Mouse (Mus musculus): ENCODE data around the gene Tmem33.

DNA sequence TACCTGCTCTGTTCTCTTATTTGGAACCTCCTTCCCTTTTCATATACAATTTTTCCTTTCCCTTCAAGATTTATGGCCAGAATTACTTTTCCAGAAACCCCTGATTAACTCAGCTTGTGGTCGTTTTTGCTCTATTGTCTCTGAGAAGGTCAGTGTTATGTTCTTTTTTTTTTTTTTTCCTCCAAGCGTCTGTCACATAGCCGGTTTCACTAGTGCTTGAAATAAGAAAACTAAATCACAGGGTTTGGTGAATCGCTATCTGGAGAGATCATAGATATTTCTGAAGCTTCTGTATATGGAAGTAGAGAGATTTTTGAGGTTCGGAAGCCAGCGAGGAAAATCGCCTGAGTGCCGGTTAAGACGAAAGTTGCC is 220 bp upstream of the Tmem33 start:
- no peak for TF ChIP-seq CTCF (IDR thresholded peaks at IDR 0.05; ENCODE audit: control insufficient read depth, insufficient read depth, low read length)
- no peak for TF ChIP-seq POLR2A (IDR thresholded peaks at IDR 0.05; ENCODE audit: borderline replicate concordance, control insufficient read depth, low read depth, low read length)

Measured in bone marrow, adult 2 months (tissue).